ENCODE assay signal across 30 mouse cellular contexts in genomic region chr2:84646138-84646537, GRCm38 (mm10). TPM values are rescaled to one million over a fixed set of nuclear protein-coding genes. Genes with fewer than 3 reads are reported as not detected.
A peak's percentile ranks its signal among the peaks of the same experiment; 100 is the strongest.
DNase-seq lines count a peak whose midpoint lies in the region; ATAC-seq and TF ChIP-seq lines count a peak whose summit lies in the region.
"Had no signal": no experiment of that assay in that cellular context is flagged by ENCODE, and none has a peak within 500 bp of the region (broad histone marks: within the 10 kb centered on the region; RNA-seq: fewer than 3 reads in every experiment).

No protein-coding gene starts in this region.

- no peak for TF ChIP-seq CTCF in gastrocnemius, adult 2 months (IDR thresholded peaks at IDR 0.05)
- TF ChIP-seq CTCF in intestine, postnatal 0 days (IDR thresholded peaks at IDR 0.05; ENCODE audit: low read depth): no peak
- no peak for TF ChIP-seq CTCF in stomach, postnatal 0 days (IDR thresholded peaks at IDR 0.05; ENCODE audit: low read depth)

- TF ChIP-seq EP300 in stomach, postnatal 0 days (optimal IDR thresholded peaks at IDR 0.05): no peak

- H3K9me3 ChIP-seq in heart, embryonic 15.5 days (replicated peaks): no peaks in the 10 kb centered on the region
- H3K9me3 ChIP-seq in intestine, postnatal 0 days (ENCODE audit: control insufficient read depth): no peaks in the 10 kb centered on the region
- H3K9me3 ChIP-seq in intestine, embryonic 15.5 days: no peaks in the 10 kb centered on the region
- H3K9me3 ChIP-seq in stomach, embryonic 16.5 days (replicated peaks; ENCODE audit: control insufficient read depth, low read length): no peaks in the 10 kb centered on the region
- H3K9me3 ChIP-seq in stomach, postnatal 0 days (ENCODE audit: control insufficient read depth, low read length): no peaks in the 10 kb centered on the region
- H3K9me3 ChIP-seq: forebrain, embryonic 13.5 days; kidney, embryonic 15.5 days; midbrain, embryonic 15.5 days had no signal

- ATAC-seq in heart, embryonic 15.5 days (replicated peaks; ENCODE audit: insufficient number of reproducible peaks, insufficient read depth, low FRiP score, low read depth): no peak
- no peak for ATAC-seq in intestine, postnatal 0 days
- no peak for ATAC-seq in intestine, embryonic 15.5 days
- ATAC-seq in stomach, embryonic 16.5 days (ENCODE audit: insufficient read depth, low FRiP score): no peak
- no peak for ATAC-seq in stomach, postnatal 0 days (ENCODE audit: low FRiP score, low TSS enrichment)
- ATAC-seq: forebrain, embryonic 13.5 days; hindbrain, postnatal 0 days; midbrain, embryonic 15.5 days had no signal

- no peak for DNase-seq in gastrocnemius, adult 2 months
- DNase-seq in gastrocnemius, postnatal 14 days: no peak
- DNase-seq in heart, adult 11 months: no peak
- DNase-seq in stomach, postnatal 0 days (ENCODE audit: low spot score): no peak
- DNase-seq: adrenal gland, postnatal 10 days; cerebellum, adult 9-10 months; kidney, adult 11 months; kidney, postnatal 36 days; layer of hippocampus, postnatal 36 days; lung, adult 18-20 months; lung, postnatal 4 days; right cerebral cortex, postnatal 14 days; thymus, postnatal 14 days had no signal

- no peak overlapping the region for H3K9ac ChIP-seq in heart, embryonic 15.5 days
- H3K9ac ChIP-seq in intestine, postnatal 0 days (ENCODE audit: low read depth, low read length): no peak overlapping the region
- H3K9ac ChIP-seq in intestine, embryonic 15.5 days: no peak overlapping the region
- no peak overlapping the region for H3K9ac ChIP-seq in stomach, embryonic 16.5 days (ENCODE audit: low read length)
- H3K9ac ChIP-seq in stomach, postnatal 0 days (ENCODE audit: low read length): no peak overlapping the region
- H3K9ac ChIP-seq: forebrain, embryonic 13.5 days; kidney, embryonic 15.5 days; midbrain, embryonic 15.5 days had no signal

- WGBS in heart, embryonic 15.5 days: 5% methylated on average over 1 of the region's 1 CpGs
- WGBS in intestine, postnatal 0 days: 34% methylated on average over 1 of the region's 1 CpGs
- WGBS in intestine, embryonic 15.5 days: 72% methylated on average over 1 of the region's 1 CpGs
- WGBS in stomach, embryonic 16.5 days: 67% methylated on average over 1 of the region's 1 CpGs
- WGBS in stomach, postnatal 0 days: 28% methylated on average over 1 of the region's 1 CpGs

- intact Hi-C loops in gastrocnemius, adult 2 months (cut with DNase I): no loop called here
- intact Hi-C loops in gastrocnemius, postnatal 14 days (cut with DNase I; ENCODE audit: low total_unique reads): no loop called here

- H3K27ac ChIP-seq in gastrocnemius, adult 2 months: peak overlapping the region; percentile 46; the same call in 1 of the 2 replicates
- peak overlapping the region; percentile 38 for H3K27ac ChIP-seq in heart, embryonic 15.5 days
- no peak overlapping the region; the same call in 1 of the 2 replicates for H3K27ac ChIP-seq in intestine, postnatal 0 days (ENCODE audit: low read depth, low read length)
- no peak overlapping the region for H3K27ac ChIP-seq in intestine, embryonic 15.5 days
- H3K27ac ChIP-seq in stomach, embryonic 16.5 days (ENCODE audit: low read length): no peak overlapping the region
- H3K27ac ChIP-seq in stomach, postnatal 0 days (replicated peaks): no peak overlapping the region
- H3K27ac ChIP-seq: forebrain, embryonic 13.5 days; hindbrain, postnatal 0 days; kidney, embryonic 15.5 days; midbrain, embryonic 15.5 days had no signal

- no peaks in the 10 kb centered on the region for H3K27me3 ChIP-seq in heart, embryonic 15.5 days
- H3K27me3 ChIP-seq in intestine, postnatal 0 days (replicated peaks; ENCODE audit: control insufficient read depth, insufficient read depth, low read length): no peaks in the 10 kb centered on the region
- H3K27me3 ChIP-seq in intestine, embryonic 15.5 days (replicated peaks): no peaks in the 10 kb centered on the region
- H3K27me3 ChIP-seq in stomach, embryonic 16.5 days (ENCODE audit: control insufficient read depth, insufficient read depth, low read length): no peaks in the 10 kb centered on the region
- no peaks in the 10 kb centered on the region for H3K27me3 ChIP-seq in stomach, postnatal 0 days (ENCODE audit: control insufficient read depth, insufficient read depth, low read length)
- H3K27me3 ChIP-seq: forebrain, embryonic 13.5 days; kidney, embryonic 15.5 days; midbrain, embryonic 15.5 days had no signal

- peaks cover 53% of the 10 kb centered on the region for H3K4me1 ChIP-seq in heart, embryonic 15.5 days (replicated peaks)
- H3K4me1 ChIP-seq in intestine, postnatal 0 days (replicated peaks; ENCODE audit: control insufficient read depth, insufficient read depth, low read length): peaks cover 3% of the 10 kb centered on the region; the same call in 1 of the 2 replicates
- 0 out of 2 replicates have a peak, but pooled peaks cover 10% of the 10 kb centered on the region for H3K4me1 ChIP-seq in intestine, embryonic 15.5 days (replicated peaks)
- peaks cover 31% of the 10 kb centered on the region for H3K4me1 ChIP-seq in stomach, embryonic 16.5 days (ENCODE audit: control insufficient read depth, insufficient read depth, low read length)
- H3K4me1 ChIP-seq in stomach, postnatal 0 days (replicated peaks; ENCODE audit: control insufficient read depth, insufficient read depth): peaks cover 1% of the 10 kb centered on the region; the same call in 1 of the 2 replicates

- peak overlapping the region; percentile 11; the same call in 1 of the 2 replicates for H3K4me2 ChIP-seq in heart, embryonic 15.5 days
- peak overlapping the region; percentile 70 for H3K4me2 ChIP-seq in intestine, postnatal 0 days (replicated peaks; ENCODE audit: low read depth)
- H3K4me2 ChIP-seq in intestine, embryonic 15.5 days (replicated peaks): no peak overlapping the region
- peak overlapping the region; percentile 10; the same call in 1 of the 2 replicates for H3K4me2 ChIP-seq in stomach, embryonic 16.5 days (ENCODE audit: low read depth, low read length)
- H3K4me2 ChIP-seq in stomach, postnatal 0 days (replicated peaks; ENCODE audit: low read depth): no peak overlapping the region
- H3K4me2 ChIP-seq: forebrain, embryonic 13.5 days; kidney, embryonic 15.5 days had no signal

- H3K36me3 ChIP-seq in heart, embryonic 15.5 days: no peaks in the 10 kb centered on the region
- H3K36me3 ChIP-seq in intestine, postnatal 0 days (ENCODE audit: control insufficient read depth, insufficient read depth): no peaks in the 10 kb centered on the region
- no peaks in the 10 kb centered on the region for H3K36me3 ChIP-seq in intestine, embryonic 15.5 days
- H3K36me3 ChIP-seq in stomach, embryonic 16.5 days (ENCODE audit: control insufficient read depth, insufficient read depth, low read length): no peaks in the 10 kb centered on the region
- no peaks in the 10 kb centered on the region for H3K36me3 ChIP-seq in stomach, postnatal 0 days (ENCODE audit: control insufficient read depth, insufficient read depth, low read length)
- H3K36me3 ChIP-seq: midbrain, embryonic 15.5 days had no signal

- peak overlapping the region; percentile 87 for H3K4me3 ChIP-seq in gastrocnemius, adult 2 months
- no peak overlapping the region for H3K4me3 ChIP-seq in heart, embryonic 15.5 days
- no peak overlapping the region for H3K4me3 ChIP-seq in intestine, postnatal 0 days (ENCODE audit: low read depth, low read length)
- no peak overlapping the region for H3K4me3 ChIP-seq in intestine, embryonic 15.5 days (replicated peaks)
- no peak overlapping the region for H3K4me3 ChIP-seq in stomach, embryonic 16.5 days (replicated peaks; ENCODE audit: low read length)
- no peak overlapping the region for H3K4me3 ChIP-seq in stomach, postnatal 0 days (ENCODE audit: low read depth, low read length)
- H3K4me3 ChIP-seq: forebrain, embryonic 13.5 days; kidney, embryonic 15.5 days; midbrain, embryonic 15.5 days had no signal

RNA-seq across cellular contexts. Expression of gene Ctnnd1, which starts 4.4 kb away (rescaled TPM):
- total RNA-seq in gastrocnemius, adult 2 months (2021): 10 to 100 TPM; 25.8 to 35.1 TPM
- total RNA-seq in gastrocnemius, postnatal 14 days (2021): 10 to 100 TPM; 46.4 to 49.7 TPM
- 57.6 and 62.9 TPM in 2 replicates for polyA plus RNA-seq in heart, embryonic 15.5 days (2015; fragmentation: Nextera tagmentation; extraction: Ambion mirVana)
- 45.4 and 46.1 TPM in 2 replicates for polyA plus RNA-seq in intestine, postnatal 0 days (2015; fragmentation: Nextera tagmentation; extraction: Ambion mirVana)
- polyA plus RNA-seq in intestine, embryonic 15.5 days (2015; fragmentation: Nextera tagmentation; extraction: Ambion mirVana): 60.7 and 64.4 TPM in 2 replicates
- 75.7 and 84.4 TPM in 2 replicates for polyA plus RNA-seq in stomach, embryonic 16.5 days (2015; fragmentation: Nextera tagmentation; extraction: Ambion mirVana)
- 34.5 and 38.8 TPM in 2 replicates for polyA plus RNA-seq in stomach, postnatal 0 days (2015; fragmentation: Nextera tagmentation; extraction: Ambion mirVana)

RNA-seq across cellular contexts. Expression of gene Btbd18, which starts 12.7 kb away (rescaled TPM):
- not detected for total RNA-seq in gastrocnemius, adult 2 months (2021)
- total RNA-seq in gastrocnemius, postnatal 14 days (2021): not detected
- polyA plus RNA-seq in heart, embryonic 15.5 days (2015; fragmentation: Nextera tagmentation; extraction: Ambion mirVana): 0.10 TPM in 2 replicates
- polyA plus RNA-seq in intestine, postnatal 0 days (2015; fragmentation: Nextera tagmentation; extraction: Ambion mirVana): 0.07 TPM in 1 of 2 replicates, not detected in the other
- 0.05 and 0.06 TPM in 2 replicates for polyA plus RNA-seq in intestine, embryonic 15.5 days (2015; fragmentation: Nextera tagmentation; extraction: Ambion mirVana)
- polyA plus RNA-seq in stomach, embryonic 16.5 days (2015; fragmentation: Nextera tagmentation; extraction: Ambion mirVana): 0.26 TPM in 2 replicates
- 0.07 and 0.11 TPM in 2 replicates for polyA plus RNA-seq in stomach, postnatal 0 days (2015; fragmentation: Nextera tagmentation; extraction: Ambion mirVana)
- total RNA-seq: gastrocnemius, adult 18-20 months; hindbrain, postnatal 0 days; layer of hippocampus, adult 8-10 months; layer of hippocampus, postnatal 36 days; left cerebral cortex, postnatal 10 days; liver, adult 2 months; megakaryocyte-erythroid progenitor cell, adult 5-6 weeks had no signal
- polyA plus RNA-seq: embryonic facial prominence, embryonic 14.5 days; gonadal fat pad, adult 2 months; liver, adult 2 months had no signal

RNA-seq across cellular contexts. Expression of gene Selenoh, which starts 24.4 kb away (rescaled TPM):
- total RNA-seq in gastrocnemius, adult 2 months (2021): 10 to 100 TPM; 10.7 to 16.4 TPM
- 10 to 100 TPM; 13.3 to 15.6 TPM for total RNA-seq in gastrocnemius, postnatal 14 days (2021)
- 203 and 214 TPM in 2 replicates for polyA plus RNA-seq in heart, embryonic 15.5 days (2015; fragmentation: Nextera tagmentation; extraction: Ambion mirVana)
- 83.4 and 90.7 TPM in 2 replicates for polyA plus RNA-seq in intestine, postnatal 0 days (2015; fragmentation: Nextera tagmentation; extraction: Ambion mirVana)
- 225 and 234 TPM in 2 replicates for polyA plus RNA-seq in intestine, embryonic 15.5 days (2015; fragmentation: Nextera tagmentation; extraction: Ambion mirVana)
- polyA plus RNA-seq in stomach, embryonic 16.5 days (2015; fragmentation: Nextera tagmentation; extraction: Ambion mirVana): 184 and 203 TPM in 2 replicates
- polyA plus RNA-seq in stomach, postnatal 0 days (2015; fragmentation: Nextera tagmentation; extraction: Ambion mirVana): 111 and 123 TPM in 2 replicates

RNA-seq across cellular contexts. Expression of gene Gm28635, which starts 31.7 kb away (rescaled TPM):
- total RNA-seq in gastrocnemius, adult 2 months (2021): 1 to 10 TPM; 1.1 to 1.9 TPM
- total RNA-seq in gastrocnemius, postnatal 14 days (2021): not detected
- polyA plus RNA-seq in heart, embryonic 15.5 days (2015; fragmentation: Nextera tagmentation; extraction: Ambion mirVana): not detected in 2 replicates
- polyA plus RNA-seq in intestine, postnatal 0 days (2015; fragmentation: Nextera tagmentation; extraction: Ambion mirVana): not detected in 2 replicates
- polyA plus RNA-seq in intestine, embryonic 15.5 days (2015; fragmentation: Nextera tagmentation; extraction: Ambion mirVana): not detected in 2 replicates
- polyA plus RNA-seq in stomach, embryonic 16.5 days (2015; fragmentation: Nextera tagmentation; extraction: Ambion mirVana): not detected in 2 replicates
- not detected in 2 replicates for polyA plus RNA-seq in stomach, postnatal 0 days (2015; fragmentation: Nextera tagmentation; extraction: Ambion mirVana)
- total RNA-seq: adrenal gland, postnatal 10 days; hindbrain, postnatal 0 days; liver, adult 2 months; megakaryocyte-erythroid progenitor cell, adult 5-6 weeks had no signal
- polyA plus RNA-seq: embryonic facial prominence, embryonic 14.5 days; forebrain, embryonic 13.5 days; gonadal fat pad, adult 2 months; hindbrain, postnatal 0 days; kidney, embryonic 15.5 days; limb, embryonic 11.5 days; liver, adult 2 months; midbrain, embryonic 15.5 days; testis, adult 2 months had no signal

RNA-seq across cellular contexts. Expression of gene Med19, which starts 32.1 kb away (rescaled TPM):
- total RNA-seq in gastrocnemius, adult 2 months (2021): 1 to 10 TPM; 6.8 to 7.9 TPM
- 1 to 10 TPM; 7.4 to 9.9 TPM for total RNA-seq in gastrocnemius, postnatal 14 days (2021)
- polyA plus RNA-seq in heart, embryonic 15.5 days (2015; fragmentation: Nextera tagmentation; extraction: Ambion mirVana): 22.1 and 22.2 TPM in 2 replicates
- 20.6 and 21.0 TPM in 2 replicates for polyA plus RNA-seq in intestine, postnatal 0 days (2015; fragmentation: Nextera tagmentation; extraction: Ambion mirVana)
- 32.5 and 34.7 TPM in 2 replicates for polyA plus RNA-seq in intestine, embryonic 15.5 days (2015; fragmentation: Nextera tagmentation; extraction: Ambion mirVana)
- 27.2 and 28.3 TPM in 2 replicates for polyA plus RNA-seq in stomach, embryonic 16.5 days (2015; fragmentation: Nextera tagmentation; extraction: Ambion mirVana)
- 18.1 and 18.2 TPM in 2 replicates for polyA plus RNA-seq in stomach, postnatal 0 days (2015; fragmentation: Nextera tagmentation; extraction: Ambion mirVana)

Comparison
In these comparisons a context has a peak if more than half of its experiments do, and no peak if none do; other contexts are left out.
1. H3K4me2 ChIP-seq: peak in heart, embryonic 15.5 days (single experiment), intestine, postnatal 0 days (single experiment) and stomach, embryonic 16.5 days (single experiment); none in intestine, embryonic 15.5 days (single experiment) and stomach, postnatal 0 days (single experiment).
2. H3K27ac ChIP-seq: peak in gastrocnemius, adult 2 months (single experiment) and heart, embryonic 15.5 days (single experiment); none in intestine, postnatal 0 days (single experiment), intestine, embryonic 15.5 days (single experiment), stomach, embryonic 16.5 days (single experiment) and stomach, postnatal 0 days (single experiment).